Mouse (Mus musculus) spleen, adult 2 months (tissue): ENCODE data around the gene Zfp804a. TPM values are rescaled to one million over a fixed set of nuclear protein-coding genes. Genes with fewer than 3 reads are reported as not detected.

Experiments used
- DNase-seq, 2 experiments: peaks; one replicate each; pipeline versions ENCODE4 v3.0.0 to v3.0.0-alpha.2; 2012 to 2021; ENCODE audit warnings: low spot score in 2 of 2, low read depth in 1 of 2
- H3K27ac ChIP-seq: fragments of 200-500 bp; 2 replicates; pipeline ENCODE4 v1.5.1; 2012; ENCODE audit warnings: low read length, inconsistent platforms; ENCODE audit not compliant: insufficient read depth
- H3K27me3 ChIP-seq: fragments of 200-500 bp; 2 replicates; pipeline ENCODE4 v1.6.1; 2012; ENCODE audit warnings: mild to moderate bottlenecking, moderate library complexity, low read length, inconsistent platforms; ENCODE audit not compliant: control insufficient read depth, insufficient read depth
- H3K36me3 ChIP-seq: fragments of 200-500 bp; 2 replicates; pipeline ENCODE4 v1.6.1; 2012; ENCODE audit warnings: mild to moderate bottlenecking, low read length, inconsistent platforms; ENCODE audit not compliant: control insufficient read depth, insufficient read depth
- H3K4me1 ChIP-seq: fragments of 200-500 bp; 2 replicates; pipeline ENCODE4 v1.6.1; 2011; ENCODE audit warnings: inconsistent platforms; ENCODE audit not compliant: control insufficient read depth, insufficient read depth, insufficient read length
- H3K4me3 ChIP-seq: fragments of 200-500 bp; 2 replicates; pipeline ENCODE4 v1.5.1; 2011; ENCODE audit warnings: mild to moderate bottlenecking, inconsistent platforms; ENCODE audit not compliant: insufficient read depth, insufficient read length; ENCODE audit errors: extremely low read depth
- CTCF ChIP-seq: fragments of 200-500 bp; IDR thresholded peaks from 2 replicates; pipeline ENCODE4 v1.5.1; 2011; ENCODE audit warnings: mild to moderate bottlenecking, inconsistent platforms; ENCODE audit not compliant: insufficient read depth, insufficient read length, insufficient replicate concordance; ENCODE audit errors: extremely low read depth
- POLR2A ChIP-seq: fragments of 200-500 bp; IDR thresholded peaks from 2 replicates; pipeline ENCODE4 v1.6.1; 2011; ENCODE audit warnings: low read depth, low read length, inconsistent platforms
- WGBS: fragments of 180-500 bp; shearing (Covaris S2); methylation state at CpG from one replicate; pipeline ENCODE4 v1.1.7; 2018; 5-methylcytosine and 5-hydroxymethylcytosine counted together
- polyA plus RNA-seq: library from polyadenylated mRNA; depleted of rRNA; stranded (reverse); fragments of >200 nt; gene quantifications from 2 replicates; pipeline ENCODE4 v1.2.3, GENCODE M21; 2012

Zfp804a gene
- polyA plus RNA-seq, 1 experiment = not detected

DNA sequence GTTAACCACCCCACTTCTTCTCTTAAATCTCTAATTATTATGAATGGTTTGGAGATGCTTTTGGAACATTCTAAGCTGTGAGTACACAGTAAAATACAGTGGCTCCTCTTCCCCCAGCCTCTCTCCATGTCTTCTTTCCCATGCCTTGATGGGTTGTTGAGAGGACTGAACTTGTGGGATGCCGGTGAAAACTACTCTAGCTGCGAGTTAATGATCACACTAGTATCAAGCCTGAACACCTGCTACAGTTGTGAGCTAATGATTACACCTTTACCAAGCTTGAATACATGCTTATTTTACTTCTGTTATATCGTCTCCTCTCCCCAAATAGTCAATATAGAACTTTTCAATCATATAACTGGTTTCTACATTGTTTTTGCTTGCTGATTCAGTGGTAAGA, 23.9 kb downstream of the Zfp804a start:
- H3K27me3 ChIP-seq = no peaks in the 10 kb centered on the region
- 83% methylated on average over 3 of the region's 3 CpGs for WGBS

GRCm38 (mm10) chr2:82078287-82078994, 25.4 kb downstream of the Zfp804a start:
- 86% methylated on average over 6 of the region's 6 CpGs for WGBS
- no peak for DNase-seq
- no peak overlapping the region for H3K4me3 ChIP-seq
- no peaks in the 10 kb centered on the region for H3K4me1 ChIP-seq
- no peaks in the 10 kb centered on the region for H3K36me3 ChIP-seq
- TF ChIP-seq CTCF (no peak), POLR2A (no peak)
- no peaks in the 10 kb centered on the region for H3K27me3 ChIP-seq
- H3K27ac ChIP-seq = no peak overlapping the region

More for the DNA sequence above, 23.9 kb downstream of the Zfp804a start:
- Histone ChIP-seq H3K36me3 (no peaks in the 10 kb centered on the region), H3K4me3 (no peak overlapping the region), H3K4me1 (no peaks in the 10 kb centered on the region), H3K27ac (no peak overlapping the region)
- DNase-seq = no peak
- TF ChIP-seq POLR2A (no peak), CTCF (no peak)

DNA sequence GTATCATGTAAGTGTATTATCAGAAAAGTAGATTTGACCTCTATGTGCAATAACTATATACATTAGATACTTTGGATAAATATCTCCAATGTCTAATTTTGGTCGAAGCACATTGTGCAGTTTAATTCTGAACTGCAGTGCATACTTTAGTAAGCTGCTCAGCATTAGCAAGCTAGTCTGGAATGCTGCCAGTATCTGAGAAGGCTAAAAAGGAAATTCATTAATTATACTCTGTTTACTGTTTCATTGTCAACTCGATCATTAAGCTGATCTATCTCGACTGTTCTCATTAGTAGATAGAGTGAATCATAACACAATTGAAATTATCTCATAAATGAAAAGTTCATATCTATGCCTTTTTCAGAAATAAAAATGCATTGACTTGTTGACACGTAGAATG, 27.7 kb downstream of the Zfp804a start:
- Histone ChIP-seq H3K27ac (no peak overlapping the region), H3K27me3 (no peaks in the 10 kb centered on the region), H3K36me3 (no peaks in the 10 kb centered on the region), H3K4me1 (no peaks in the 10 kb centered on the region), H3K4me3 (no peak overlapping the region)
- 78% methylated on average over 4 of the region's 4 CpGs for WGBS
- no peak for TF ChIP-seq POLR2A
- TF ChIP-seq CTCF = no peak
- no peak for DNase-seq

GRCm38 (mm10) chr2:82113148-82113547, 60.1 kb downstream of the Zfp804a start:
- TF ChIP-seq CTCF = no peak
- 64% methylated on average over 1 of the region's 1 CpGs for WGBS
- no peak for DNase-seq
- no peaks in the 10 kb centered on the region for H3K4me1 ChIP-seq
- H3K36me3 ChIP-seq = no peaks in the 10 kb centered on the region
- no peak overlapping the region for H3K4me3 ChIP-seq
- H3K27me3 ChIP-seq = no peaks in the 10 kb centered on the region
- H3K27ac ChIP-seq = no peak overlapping the region

- Histone ChIP-seq H3K36me3 (no peaks in the 10 kb centered on the region), H3K27ac (no peak overlapping the region), H3K27me3 (no peaks in the 10 kb centered on the region), H3K4me1 (no peaks in the 10 kb centered on the region), H3K4me3 (no peak overlapping the region)
- DNase-seq = no peak
- WGBS = 85% methylated on average over 2 of the region's 2 CpGs
- TF ChIP-seq POLR2A = no peak
- TF ChIP-seq CTCF = no peak
Observed at GRCm38 (mm10) chr2:82113650-82114049, 60.6 kb downstream of the Zfp804a start.

GRCm38 (mm10) chr2:82119577-82119976, 66.6 kb downstream of the Zfp804a start:
- no peaks in the 10 kb centered on the region for H3K27me3 ChIP-seq
- H3K4me3 ChIP-seq = no peak overlapping the region
- TF ChIP-seq POLR2A = no peak
- no peak for TF ChIP-seq CTCF
- H3K27ac ChIP-seq = no peak overlapping the region
- WGBS = 65% methylated on average over 2 of the region's 2 CpGs
- H3K4me1 ChIP-seq = no peaks in the 10 kb centered on the region
- H3K36me3 ChIP-seq = no peaks in the 10 kb centered on the region
- no peak for DNase-seq

GRCm38 (mm10) chr2:82178693-82179092, 125.7 kb downstream of the Zfp804a start:
- WGBS = 88% methylated on average over 2 of the region's 2 CpGs
- Histone ChIP-seq H3K4me3 (no peak overlapping the region), H3K27me3 (no peaks in the 10 kb centered on the region), H3K27ac (no peak overlapping the region), H3K36me3 (no peaks in the 10 kb centered on the region), H3K4me1 (no peaks in the 10 kb centered on the region)
- no peak for TF ChIP-seq POLR2A
- no peak for DNase-seq

DNA sequence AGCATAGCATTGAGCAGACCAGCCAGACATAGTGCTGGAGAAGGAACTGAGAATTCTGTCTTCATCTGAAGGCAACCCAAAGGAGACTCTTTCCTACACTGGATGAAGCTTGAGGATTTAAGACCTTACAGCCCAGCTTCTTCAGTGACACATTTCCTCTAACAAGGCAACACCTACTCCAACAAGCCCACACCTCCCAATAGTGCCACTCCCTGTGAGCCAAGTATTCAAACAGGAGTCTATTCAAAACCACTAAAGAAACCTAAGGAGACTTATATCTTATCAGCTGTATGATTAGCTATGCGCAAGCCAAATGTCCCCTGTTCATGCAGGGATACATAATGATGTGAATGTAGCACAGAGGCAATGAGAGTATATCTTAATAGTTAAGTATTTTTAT, 128.0 kb downstream of the Zfp804a start:
- no peaks in the 10 kb centered on the region for H3K27me3 ChIP-seq
- 88% methylated on average over 1 of the region's 1 CpGs for WGBS
- no peak for TF ChIP-seq POLR2A
- TF ChIP-seq CTCF = no peak

More for the DNA sequence above, 128.0 kb downstream of the Zfp804a start:
- Histone ChIP-seq H3K4me3 (no peak overlapping the region), H3K27ac (no peak overlapping the region), H3K4me1 (no peaks in the 10 kb centered on the region), H3K36me3 (no peaks in the 10 kb centered on the region)
- DNase-seq = no peak
